Mouse (Mus musculus) neural tube, embryonic 13.5 days (tissue): Measurements from ENCODE around the gene Kmt2c. TPM values are rescaled to one million over a fixed set of nuclear protein-coding genes. Genes with fewer than 3 reads are reported as not detected.

Experiments
- ATAC-seq: fragments of 200-750 bp; cut with Nextera tagmentation; 2 replicates; pipeline ENCODE4 v1.8.0; 2017; ENCODE audit warnings: low read depth, mild to moderate bottlenecking, moderate TSS enrichment, moderate library complexity
- H3K27ac ChIP-seq: fragments of 300-500 bp; sonication (generic); replicated peaks from 2 replicates; pipeline ENCODE4 v1.5.1; 2015; ENCODE audit warnings: moderate library complexity, mild to moderate bottlenecking, inconsistent platforms
- H3K27me3 ChIP-seq: fragments of 300-500 bp; sonication (generic); 2 replicates; pipeline ENCODE4 v1.6.1; 2015; ENCODE audit warnings: mild to moderate bottlenecking, inconsistent platforms
- H3K36me3 ChIP-seq: fragments of 300-500 bp; sonication (generic); 2 replicates; pipeline ENCODE4 v1.6.1; 2015; ENCODE audit warnings: mild to moderate bottlenecking, inconsistent platforms
- H3K4me1 ChIP-seq: fragments of 300-500 bp; sonication (generic); replicated peaks from 2 replicates; pipeline ENCODE4 v1.6.1; 2015; ENCODE audit warnings: inconsistent platforms
- H3K4me2 ChIP-seq: fragments of 300-500 bp; sonication (generic); 2 replicates; pipeline ENCODE4 v1.6.1; 2015; ENCODE audit warnings: inconsistent platforms, mild to moderate bottlenecking, moderate library complexity
- H3K4me3 ChIP-seq: fragments of 300-500 bp; sonication (generic); 2 replicates; pipeline ENCODE4 v1.5.1; 2015; ENCODE audit warnings: mild to moderate bottlenecking, inconsistent platforms
- H3K9ac ChIP-seq: fragments of 300-500 bp; sonication (generic); 2 replicates; pipeline ENCODE4 v1.6.1; 2015; ENCODE audit warnings: moderate library complexity, mild to moderate bottlenecking, inconsistent platforms
- H3K9me3 ChIP-seq: fragments of 300-500 bp; sonication (generic); 2 replicates; pipeline ENCODE4 v1.6.1; 2016; ENCODE audit warnings: inconsistent platforms
- WGBS: fragments of 180-500 bp; shearing (Covaris S2); methylation state at CpG from one replicate; pipeline ENCODE4 v1.1.7; 2015; 5-methylcytosine and 5-hydroxymethylcytosine counted together
- polyA plus RNA-seq: library from polyadenylated mRNA; unstranded; fragments of >200 nt; fragmentation: Nextera tagmentation; extraction: Ambion mirVana; gene quantifications from 2 replicates; pipeline ENCODE4 v1.2.1, GENCODE M21; 2015

The Kmt2c gene
- polyA plus RNA-seq, result 16.8 and 19.7 TPM in 2 replicates

DNA sequence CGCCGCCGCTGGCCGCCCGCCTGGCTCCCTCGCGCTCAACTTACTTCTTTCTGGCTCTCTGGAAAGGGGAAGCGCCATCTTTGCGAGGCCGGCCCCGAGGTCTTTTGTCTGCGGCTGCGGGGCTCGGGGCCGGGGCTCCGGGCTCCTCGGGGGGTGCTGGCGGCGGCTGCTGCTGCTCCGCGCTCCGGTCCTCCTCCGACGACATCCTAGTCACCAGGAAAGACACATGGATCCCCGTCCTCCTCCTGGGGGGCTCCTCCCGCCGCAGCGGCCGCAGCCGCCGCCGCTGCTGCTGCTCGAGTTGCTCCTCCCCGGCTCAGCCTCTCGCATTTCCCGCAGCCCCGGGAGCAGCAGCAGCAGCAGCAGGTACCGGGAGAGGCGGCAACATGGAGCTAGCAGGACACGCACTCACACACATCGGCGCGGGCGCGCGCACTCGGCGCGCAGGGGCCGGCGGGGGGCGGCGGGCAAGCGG, at the start of gene Kmt2c:
Gene Kmt2c (minus strand): TSS at position 438 of the 475 bp plus-strand sequence.
- H3K27me3 ChIP-seq, result 0 out of 2 replicates have a peak, but pooled peaks cover 4% of the 10 kb centered on the region
- H3K4me3 ChIP-seq, result peak within 1 kb of the TSS; percentile 98
- H3K9ac ChIP-seq, result peak within 1 kb of the TSS; percentile 96
- ATAC-seq, result peak; percentile 7
- peaks cover 28% of the 10 kb centered on the region for H3K4me1 ChIP-seq
- peak within 1 kb of the TSS; percentile 76 for H3K4me2 ChIP-seq
- H3K27ac ChIP-seq, result peak within 1 kb of the TSS; percentile 100
- no peaks in the 10 kb centered on the region for H3K36me3 ChIP-seq
- no peaks in the 10 kb centered on the region for H3K9me3 ChIP-seq
- under 1% methylated on average over 47 of the region's 54 CpGs for WGBS

DNA sequence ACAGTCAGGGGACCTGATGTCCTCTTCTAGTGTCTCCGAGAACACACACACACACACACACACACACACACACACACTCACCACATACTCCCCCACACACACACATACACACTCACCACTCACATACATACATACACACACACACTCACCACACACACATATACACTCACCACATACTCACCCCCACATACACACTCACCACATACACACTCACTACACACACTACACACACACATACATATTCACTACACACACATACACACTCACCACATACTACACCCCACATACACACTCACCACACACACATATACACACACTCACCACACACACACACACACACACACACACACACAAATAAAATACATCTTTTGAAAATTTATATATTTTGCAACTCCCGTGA, 48.3 kb upstream of the Kmt2c start:
- Histone ChIP-seq H3K9me3 (no peaks in the 10 kb centered on the region), H3K9ac (no peak overlapping the region), H3K4me2 (no peak overlapping the region), H3K4me1 (no peaks in the 10 kb centered on the region), H3K36me3 (no peaks in the 10 kb centered on the region), H3K27me3 (no peaks in the 10 kb centered on the region), H3K27ac (no peak overlapping the region), H3K4me3 (no peak overlapping the region)
- ATAC-seq, result no peak
- 98% methylated on average over 2 of the region's 2 CpGs for WGBS

DNA sequence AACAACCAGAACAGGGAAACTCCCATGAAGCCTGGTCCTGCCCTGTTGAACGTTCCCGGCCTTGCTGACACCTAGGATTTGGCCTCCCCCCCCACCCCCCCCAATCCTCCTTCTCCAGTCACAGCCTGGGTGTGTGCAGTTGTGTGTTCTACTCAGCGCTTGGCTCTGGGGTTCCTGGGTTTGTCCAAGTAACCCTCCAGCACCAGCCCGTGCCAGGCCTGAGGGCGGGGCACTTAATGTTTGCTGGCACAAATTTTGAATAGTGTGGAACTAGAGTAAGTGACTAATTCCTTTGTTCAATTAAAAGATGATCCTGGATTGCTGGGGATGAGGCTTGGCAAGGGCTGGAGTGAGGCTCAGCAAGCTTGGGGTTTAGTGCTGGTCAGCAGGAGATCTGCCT, 46.0 kb upstream of the Kmt2c start:
- Histone ChIP-seq H3K4me2 (no peak overlapping the region), H3K9me3 (no peaks in the 10 kb centered on the region), H3K9ac (no peak overlapping the region), H3K27me3 (no peaks in the 10 kb centered on the region), H3K4me3 (no peak overlapping the region), H3K27ac (no peak overlapping the region), H3K36me3 (no peaks in the 10 kb centered on the region), H3K4me1 (no peaks in the 10 kb centered on the region)
- no peak for ATAC-seq
- WGBS, result 94% methylated on average over 5 of the region's 5 CpGs

DNA sequence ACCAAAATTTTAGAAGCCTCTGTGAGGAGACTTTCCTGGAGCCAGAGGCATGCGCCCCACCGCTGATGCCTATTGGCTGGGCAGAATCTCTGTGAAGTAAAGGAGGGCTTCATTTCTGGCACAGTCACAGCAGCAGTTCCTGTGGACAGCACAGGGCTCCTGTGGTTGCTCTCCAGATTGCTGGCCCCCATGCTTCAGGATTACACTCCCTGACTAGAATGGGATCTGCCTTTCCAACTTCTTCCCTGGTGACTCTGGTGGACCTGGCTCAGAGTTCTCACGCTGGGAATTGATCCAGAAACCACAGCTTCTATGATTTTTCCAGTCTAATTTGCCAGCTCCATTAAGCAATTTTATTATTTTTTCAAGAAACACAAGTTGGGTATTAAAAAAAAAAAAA, 45.5 kb upstream of the Kmt2c start:
- Histone ChIP-seq H3K36me3 (no peaks in the 10 kb centered on the region), H3K9ac (no peak overlapping the region), H3K9me3 (no peaks in the 10 kb centered on the region), H3K4me2 (no peak overlapping the region), H3K4me1 (no peaks in the 10 kb centered on the region), H3K4me3 (no peak overlapping the region), H3K27ac (no peak overlapping the region), H3K27me3 (no peaks in the 10 kb centered on the region)
- no peak for ATAC-seq
- 89% methylated on average over 3 of the region's 3 CpGs for WGBS

DNA sequence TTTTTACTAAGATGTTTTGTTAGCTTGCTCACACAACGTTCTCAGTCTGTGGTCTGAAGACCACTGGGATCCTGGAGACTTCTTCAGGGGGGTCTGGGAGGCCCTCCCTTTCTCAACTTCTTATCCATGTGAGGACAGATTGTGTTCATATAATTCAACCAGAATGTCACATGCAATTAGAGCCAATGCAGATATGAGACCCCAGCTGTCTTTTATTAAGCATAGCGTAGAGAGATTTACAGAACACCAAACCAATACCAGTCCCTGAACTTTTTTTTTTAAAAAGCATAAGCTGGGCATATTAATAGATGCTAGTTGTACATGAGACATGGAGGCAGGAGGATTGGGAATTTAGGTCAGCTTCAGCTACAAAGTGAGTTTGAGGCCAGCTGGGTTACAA, 43.1 kb upstream of the Kmt2c start:
- Histone ChIP-seq H3K36me3 (no peaks in the 10 kb centered on the region), H3K27me3 (no peaks in the 10 kb centered on the region), H3K4me2 (no peak overlapping the region), H3K4me3 (no peak overlapping the region), H3K9ac (no peak overlapping the region), H3K4me1 (no peaks in the 10 kb centered on the region), H3K27ac (no peak overlapping the region), H3K9me3 (no peaks in the 10 kb centered on the region)
- no peak for ATAC-seq
- whole genome bisulfite sequencing, result 83% methylated on average over 2 of the region's 2 CpGs

DNA sequence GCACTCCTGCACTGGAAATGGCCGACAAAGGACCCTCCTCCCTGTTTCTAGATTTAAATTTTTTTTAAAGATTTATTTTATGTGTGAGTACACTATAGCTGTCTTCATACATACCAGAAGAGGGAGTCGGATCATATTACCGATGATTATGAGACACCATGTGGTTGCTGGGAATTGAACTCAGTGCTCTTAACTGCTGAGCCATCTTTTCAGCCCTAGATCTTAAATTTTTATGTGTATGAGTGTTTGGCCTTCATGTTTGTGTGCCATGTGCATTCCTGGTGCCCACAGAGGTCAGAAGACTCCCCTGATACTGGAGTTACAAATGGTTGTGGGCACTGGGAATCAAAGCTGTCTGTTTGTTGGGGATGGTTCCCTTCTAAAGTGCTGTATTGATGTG, 42.3 kb upstream of the Kmt2c start:
- Histone ChIP-seq H3K36me3 (no peaks in the 10 kb centered on the region), H3K4me1 (no peaks in the 10 kb centered on the region), H3K9ac (no peak overlapping the region), H3K4me2 (no peak overlapping the region), H3K27me3 (no peaks in the 10 kb centered on the region), H3K9me3 (no peaks in the 10 kb centered on the region), H3K4me3 (no peak overlapping the region), H3K27ac (no peak overlapping the region)
- 92% methylated on average over 3 of the region's 3 CpGs for WGBS
- no peak for ATAC-seq

DNA sequence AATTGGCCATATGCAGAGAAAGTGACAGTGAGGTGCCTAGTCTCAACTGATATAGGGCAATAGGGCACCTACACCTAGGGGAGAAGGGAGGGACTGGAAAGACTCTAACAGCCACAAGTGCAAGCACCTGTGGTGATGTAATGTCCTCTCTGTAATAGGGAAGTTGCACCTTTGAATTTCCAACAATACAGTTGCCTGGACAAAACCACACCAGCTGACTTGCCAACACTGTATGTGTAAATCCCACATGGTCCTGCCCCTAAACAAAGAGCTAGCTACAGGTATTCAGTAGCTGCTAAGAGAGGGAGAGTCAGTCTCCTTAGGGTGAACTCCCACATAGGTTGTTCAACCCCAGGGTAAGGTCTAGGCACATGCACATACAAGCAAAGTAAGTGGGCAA, 41.8 kb upstream of the Kmt2c start:
- no peaks in the 10 kb centered on the region for H3K36me3 ChIP-seq
- no peak overlapping the region for H3K27ac ChIP-seq
- H3K9ac ChIP-seq, result no peak overlapping the region
- no peaks in the 10 kb centered on the region for H3K4me1 ChIP-seq
- no peak overlapping the region for H3K4me2 ChIP-seq
- H3K9me3 ChIP-seq, result no peaks in the 10 kb centered on the region
- no peak overlapping the region for H3K4me3 ChIP-seq
- no peak for ATAC-seq
- H3K27me3 ChIP-seq, result no peaks in the 10 kb centered on the region

DNA sequence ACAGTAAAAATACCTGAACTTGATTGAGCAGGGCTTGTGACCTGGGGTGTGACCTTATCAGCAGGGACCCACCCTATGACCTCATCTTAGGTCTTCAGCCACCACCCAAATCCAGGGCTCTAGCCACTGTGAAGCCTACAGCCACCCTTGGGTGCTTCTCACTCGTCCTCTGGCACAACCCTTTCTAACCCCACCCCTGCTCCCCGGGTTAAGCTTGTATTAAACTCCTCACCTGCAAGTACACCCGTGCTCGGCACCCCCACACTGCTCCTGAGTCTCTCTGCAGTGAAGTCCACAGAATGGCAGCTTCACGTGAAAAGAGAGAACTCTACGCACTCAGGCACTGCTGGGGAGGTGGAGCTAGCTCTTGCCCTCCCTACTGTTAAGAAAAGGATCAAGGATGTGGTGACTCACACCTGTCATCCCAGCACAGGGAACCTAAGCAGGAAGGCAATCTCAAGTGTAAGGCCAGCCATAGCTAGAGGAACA, 38.4 kb upstream of the Kmt2c start:
- 51% methylated on average over 6 of the region's 6 CpGs for WGBS
- no peak overlapping the region for H3K4me2 ChIP-seq
- no peak overlapping the region for H3K9ac ChIP-seq
- no peaks in the 10 kb centered on the region for H3K9me3 ChIP-seq
- H3K4me3 ChIP-seq, result no peak overlapping the region
- H3K4me1 ChIP-seq, result peaks cover 4% of the 10 kb centered on the region; the same call in 1 of the 2 replicates
- no peaks in the 10 kb centered on the region for H3K27me3 ChIP-seq
- no peaks in the 10 kb centered on the region for H3K36me3 ChIP-seq
- no peak for ATAC-seq
- H3K27ac ChIP-seq, result no peak overlapping the region

DNA sequence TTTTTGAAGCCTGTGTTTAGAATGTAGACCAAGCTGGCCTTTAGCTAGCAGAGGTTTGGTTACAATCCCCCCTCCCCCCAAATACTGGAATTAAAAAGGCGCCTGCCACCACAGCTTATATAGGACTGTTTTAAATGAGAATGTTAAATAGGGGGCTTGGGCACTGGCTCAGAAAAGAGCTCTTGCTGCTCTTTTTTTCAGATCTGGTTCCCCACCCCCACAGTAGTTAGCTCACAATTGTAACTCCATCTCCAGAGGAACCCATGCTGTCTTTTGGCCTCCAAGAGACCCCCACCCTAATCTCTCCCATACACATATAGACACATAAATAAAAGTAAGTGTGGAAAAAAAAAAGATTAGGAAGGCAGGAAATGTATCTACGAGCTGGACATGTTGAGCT, 37.9 kb upstream of the Kmt2c start:
- H3K9me3 ChIP-seq, result no peaks in the 10 kb centered on the region
- no peaks in the 10 kb centered on the region for H3K36me3 ChIP-seq
- peaks cover 4% of the 10 kb centered on the region; the same call in 1 of the 2 replicates for H3K4me1 ChIP-seq
- WGBS, result 51% methylated on average over 2 of the region's 2 CpGs
- H3K27me3 ChIP-seq, result no peaks in the 10 kb centered on the region
- no peak overlapping the region for H3K4me2 ChIP-seq
- no peak overlapping the region for H3K27ac ChIP-seq
- no peak overlapping the region for H3K4me3 ChIP-seq
- no peak for ATAC-seq
- no peak overlapping the region for H3K9ac ChIP-seq

DNA sequence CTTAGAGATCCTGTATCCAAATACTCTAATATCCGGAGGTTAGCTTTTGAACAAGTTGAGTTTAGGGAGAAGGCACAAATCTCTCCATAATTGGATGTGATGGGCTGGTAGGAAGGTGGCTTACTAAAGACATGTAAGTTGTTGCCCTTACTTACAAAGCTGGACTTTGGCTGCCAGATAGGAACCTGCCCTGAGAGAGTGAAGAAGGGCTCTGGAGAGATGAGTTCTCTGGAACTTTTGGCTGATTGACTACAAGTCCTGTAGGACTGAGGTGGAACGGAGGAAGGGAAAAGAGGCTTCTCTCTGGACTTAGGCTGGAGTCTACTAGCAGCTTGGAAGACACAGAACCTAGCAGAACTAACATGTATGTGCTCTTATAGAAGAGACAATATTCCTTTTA, 37.0 kb upstream of the Kmt2c start:
- no peak overlapping the region for H3K4me2 ChIP-seq
- no peak overlapping the region for H3K27ac ChIP-seq
- H3K4me3 ChIP-seq, result no peak overlapping the region
- H3K9me3 ChIP-seq, result no peaks in the 10 kb centered on the region
- WGBS, result 88% methylated on average over 2 of the region's 2 CpGs
- H3K4me1 ChIP-seq, result peaks cover 4% of the 10 kb centered on the region; the same call in 1 of the 2 replicates
- no peak for ATAC-seq
- H3K9ac ChIP-seq, result no peak overlapping the region
- no peaks in the 10 kb centered on the region for H3K27me3 ChIP-seq
- no peaks in the 10 kb centered on the region for H3K36me3 ChIP-seq

DNA sequence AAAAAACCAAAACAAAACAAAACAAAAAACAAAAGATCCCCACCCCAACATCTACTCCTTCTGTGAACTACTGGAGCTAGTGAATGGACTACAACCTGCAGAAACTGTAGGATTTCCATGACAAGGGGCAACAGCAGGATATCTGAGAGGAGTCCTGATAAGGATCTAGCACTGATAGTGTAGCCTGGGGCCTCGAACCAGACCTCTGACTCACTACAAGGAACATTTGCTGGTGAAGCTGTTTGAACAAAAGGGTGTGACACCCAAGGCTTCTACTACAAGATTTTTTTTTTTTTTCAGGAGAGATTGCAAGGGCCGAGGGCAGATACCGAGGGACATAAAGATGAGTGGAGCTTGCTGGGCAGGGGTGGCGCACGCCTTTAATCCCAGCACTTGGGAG, 34.7 kb upstream of the Kmt2c start:
- no peak overlapping the region for H3K9ac ChIP-seq
- no peaks in the 10 kb centered on the region for H3K9me3 ChIP-seq
- no peak overlapping the region for H3K4me3 ChIP-seq
- no peaks in the 10 kb centered on the region for H3K27me3 ChIP-seq
- H3K4me2 ChIP-seq, result no peak overlapping the region
- no peak overlapping the region for H3K27ac ChIP-seq
- peaks cover 11% of the 10 kb centered on the region for H3K4me1 ChIP-seq
- H3K36me3 ChIP-seq, result no peaks in the 10 kb centered on the region
- WGBS, result 86% methylated on average over 5 of the region's 5 CpGs
- no peak for ATAC-seq

DNA sequence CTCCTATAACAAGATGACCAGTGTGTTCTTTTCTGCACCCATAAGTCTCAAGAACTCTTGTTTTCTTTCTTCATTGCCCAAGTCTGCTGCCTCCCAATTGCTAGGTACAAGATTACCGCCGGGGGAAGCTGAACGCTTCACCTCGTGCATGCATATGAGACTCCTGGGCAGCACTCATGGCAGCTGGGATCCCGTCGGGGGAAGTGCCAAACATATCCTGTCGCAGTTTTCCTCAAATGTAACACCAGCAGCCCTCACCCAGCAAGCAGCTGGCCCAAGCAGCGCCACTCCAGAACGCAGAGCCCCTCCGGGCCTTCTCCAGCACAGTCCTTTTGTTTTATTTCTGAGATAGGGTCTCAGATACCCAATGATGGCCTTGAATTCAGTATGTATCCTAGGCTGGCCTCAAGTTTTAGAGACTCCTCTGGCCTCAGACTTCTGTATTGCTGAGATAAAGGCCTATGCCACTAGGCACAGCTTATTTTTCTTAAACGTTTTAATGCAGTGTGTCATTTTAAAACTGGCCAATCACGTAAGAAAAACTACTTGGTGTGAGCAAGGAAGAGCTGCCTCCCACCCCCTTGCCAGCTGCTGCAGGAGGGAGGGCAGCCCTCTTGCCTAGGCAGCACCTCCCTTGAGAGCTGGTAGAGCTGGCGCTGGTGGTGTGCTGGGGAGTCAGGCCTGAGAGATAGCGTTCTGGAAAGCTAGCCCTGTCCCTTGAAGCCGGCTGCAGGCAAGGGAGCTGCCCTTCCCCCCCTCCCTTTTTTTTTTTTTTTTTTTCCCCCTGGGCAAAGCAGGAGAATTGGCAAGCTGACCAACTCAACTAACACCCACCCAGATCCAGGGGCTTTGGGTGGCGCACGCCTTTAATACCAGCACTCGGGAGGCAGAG, 33.9 kb upstream of the Kmt2c start:
- no peak overlapping the region for H3K4me3 ChIP-seq
- H3K4me1 ChIP-seq, result peaks cover 11% of the 10 kb centered on the region
- no peak for ATAC-seq
- H3K27me3 ChIP-seq, result no peaks in the 10 kb centered on the region
- no peak overlapping the region for H3K9ac ChIP-seq
- whole genome bisulfite sequencing, result 52% methylated on average over 18 of the region's 18 CpGs
- peak overlapping the region; percentile 1; the same call in 1 of the 2 replicates for H3K27ac ChIP-seq
- no peaks in the 10 kb centered on the region for H3K36me3 ChIP-seq
- no peaks in the 10 kb centered on the region for H3K9me3 ChIP-seq
- H3K4me2 ChIP-seq, result no peak overlapping the region
